Mouse (Mus musculus) kidney, adult 2 months (tissue): ENCODE measurements around the gene Wdr45b.

Experiments
- CTCF ChIP-seq: fragments of 200-500 bp; conservative IDR thresholded peaks from 2 replicates; pipeline ENCODE4 v1.5.1; 2011; ENCODE audit warnings: low read depth, mild to moderate bottlenecking, control low read depth, low read length, moderate library complexity, mixed read lengths; ENCODE audit not compliant: insufficient read depth, insufficient read length
- POLR2A ChIP-seq: fragments of 200-500 bp; IDR thresholded peaks from one replicate; pipeline ENCODE4 v1.6.1; 2011; ENCODE audit warnings: low read depth, low read length, control low read depth

GRCm38 (mm10) chr11:121300265-121300664 lies 54.0 kb downstream of the Wdr45b start:
- no peak for TF ChIP-seq POLR2A
- no peak for TF ChIP-seq CTCF
